Mouse (Mus musculus): ENCODE measurements around the gene Tff1. TPM values are rescaled to one million over a fixed set of nuclear protein-coding genes. Genes with fewer than 3 reads are reported as not detected.

Tff1 gene
- polyA plus RNA-seq, 1 experiment from 2014 or later, result not detected

DNA sequence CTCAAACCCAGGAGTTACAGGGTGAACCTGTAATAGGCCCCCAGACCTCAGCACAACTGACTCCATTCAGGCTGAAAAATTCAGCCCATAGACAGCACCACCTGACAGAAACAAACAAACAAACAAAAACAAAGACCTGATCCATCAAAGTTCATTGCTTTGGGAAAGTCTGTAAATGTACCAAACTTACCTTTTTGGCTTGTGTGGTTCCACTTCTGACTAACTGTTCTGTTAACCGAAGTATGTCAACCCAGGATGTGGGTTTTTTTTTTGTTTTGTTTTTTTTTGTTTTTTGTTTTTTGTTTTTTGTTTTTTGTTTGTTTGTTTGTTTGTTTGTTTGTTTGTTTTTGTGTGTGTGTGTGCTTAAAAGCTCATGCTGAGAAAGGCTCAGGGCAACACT, 28.3 kb downstream of the Tff1 start:
- 58% methylated on average over 1 of the region's 1 CpGs for WGBS (ENCODE audit: missing documents)
- no peaks in the 10 kb centered on the region for H3K36me3 ChIP-seq (ENCODE audit: inconsistent target)
- H3K79me2 ChIP-seq (ENCODE audit: inconsistent target), result no peaks in the 10 kb centered on the region
- no peak overlapping the region for H3K27ac ChIP-seq
- no peak overlapping the region for H3K4me3 ChIP-seq (ENCODE audit: inconsistent target)

DNA sequence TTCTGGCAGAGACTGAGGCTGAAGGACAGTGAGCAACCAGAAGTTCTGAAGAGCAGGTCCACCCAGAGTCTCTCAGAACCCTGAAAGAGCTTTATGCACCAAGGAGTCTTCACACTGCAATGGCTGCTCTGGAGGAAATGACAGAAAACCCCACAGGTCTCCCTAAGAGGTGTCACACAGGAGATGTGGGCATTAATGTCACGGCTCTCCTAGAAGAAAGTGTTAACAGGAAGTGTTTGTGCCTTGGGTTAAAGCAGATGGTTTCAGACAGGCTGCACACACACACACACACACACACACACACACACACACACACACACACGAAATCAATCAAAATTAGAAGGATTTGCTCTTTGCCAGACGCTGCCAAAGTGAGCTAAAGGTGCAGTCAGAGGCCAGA, 28.8 kb downstream of the Tff1 start:
- H3K79me2 ChIP-seq (ENCODE audit: inconsistent target), result no peaks in the 10 kb centered on the region
- 16% methylated on average over 2 of the region's 3 CpGs for WGBS (ENCODE audit: missing documents)
- no peak overlapping the region for H3K4me3 ChIP-seq (ENCODE audit: inconsistent target)

GRCm38 (mm10) chr17:31134913-31135312, 30.2 kb downstream of the Tff1 start:
- H3K79me2 ChIP-seq (ENCODE audit: inconsistent target), result no peaks in the 10 kb centered on the region
- H3K27ac ChIP-seq, result no peak overlapping the region
- H3K36me3 ChIP-seq (ENCODE audit: inconsistent target), result no peaks in the 10 kb centered on the region
- no peak overlapping the region for H3K4me3 ChIP-seq (ENCODE audit: inconsistent target)
- 82% methylated on average over 6 of the region's 6 CpGs for WGBS (ENCODE audit: missing documents)

More for the DNA sequence above, 28.8 kb downstream of the Tff1 start:
- Histone ChIP-seq H3K27ac (no peak overlapping the region), H3K36me3 (ENCODE audit: inconsistent target) (no peaks in the 10 kb centered on the region)

DNA sequence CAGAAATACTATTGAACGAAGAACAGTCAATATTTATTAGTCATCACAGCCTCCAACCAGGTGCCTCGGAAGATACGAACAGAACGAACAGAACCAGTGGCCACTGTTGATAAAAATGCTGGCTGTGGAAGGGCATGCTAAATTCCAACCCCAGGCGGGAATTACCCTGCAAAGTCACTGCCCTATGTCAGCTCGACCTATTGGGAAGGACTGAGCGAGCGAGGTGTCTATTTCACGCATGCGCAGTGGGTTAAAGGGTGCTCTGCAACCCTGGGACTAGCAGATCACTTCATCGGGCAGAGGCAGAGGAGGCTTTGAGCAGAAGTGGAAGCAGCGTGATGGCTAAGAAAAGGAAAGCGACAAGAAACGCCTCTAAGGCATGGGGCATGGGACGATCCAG, 31.3 kb downstream of the Tff1 start:
- WGBS (ENCODE audit: missing documents), result 69% methylated on average over 15 of the region's 15 CpGs
- Histone ChIP-seq H3K36me3 (ENCODE audit: inconsistent target) (no peaks in the 10 kb centered on the region), H3K27ac (no peak overlapping the region), H3K79me2 (ENCODE audit: inconsistent target) (no peaks in the 10 kb centered on the region), H3K4me3 (ENCODE audit: inconsistent target) (no peak overlapping the region)

- H3K36me3 ChIP-seq (ENCODE audit: inconsistent target), result no peaks in the 10 kb centered on the region
- H3K79me2 ChIP-seq (ENCODE audit: inconsistent target), result no peaks in the 10 kb centered on the region
- no peak overlapping the region for H3K27ac ChIP-seq
- WGBS (ENCODE audit: missing documents), result 83% methylated on average over 10 of the region's 10 CpGs
- no peak overlapping the region for H3K4me3 ChIP-seq (ENCODE audit: inconsistent target)
These were observed 33.7 kb downstream of the Tff1 start for GRCm38 (mm10) chr17:31131269-31131821.

DNA sequence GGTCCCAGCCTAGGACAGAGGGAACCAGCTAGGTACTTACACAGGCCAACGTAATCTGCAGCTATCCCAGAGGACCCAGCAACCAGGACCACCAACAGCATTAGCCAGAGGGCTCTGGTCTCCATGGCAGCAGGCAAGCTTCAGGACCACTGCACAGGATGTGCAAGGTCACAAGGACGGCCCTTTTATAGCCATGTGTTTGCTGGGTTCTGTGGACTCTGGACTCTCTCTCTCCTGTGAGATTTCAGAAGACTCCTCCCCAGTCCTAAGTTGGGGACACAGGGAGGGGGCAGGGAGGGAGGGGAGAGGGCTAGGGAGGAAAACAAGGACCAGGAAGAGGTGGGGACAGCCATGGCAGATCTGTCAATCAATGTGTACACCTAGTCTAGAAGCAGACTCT, 35.6 kb downstream of the Tff1 start, which contains the start of gene Tff3:
Tff3 (minus strand) TSS at position 195 of the 400 bp plus-strand sequence.
- no peak within 1 kb of the TSS for H3K27ac ChIP-seq
- H3K36me3 ChIP-seq (ENCODE audit: inconsistent target), result no peaks in the 10 kb centered on the region
- H3K79me2 ChIP-seq (ENCODE audit: inconsistent target), result no peaks in the 10 kb centered on the region
- WGBS (ENCODE audit: missing documents), result 66% methylated on average over 2 of the region's 2 CpGs
- no peak within 1 kb of the TSS for H3K4me3 ChIP-seq (ENCODE audit: inconsistent target)

DNA sequence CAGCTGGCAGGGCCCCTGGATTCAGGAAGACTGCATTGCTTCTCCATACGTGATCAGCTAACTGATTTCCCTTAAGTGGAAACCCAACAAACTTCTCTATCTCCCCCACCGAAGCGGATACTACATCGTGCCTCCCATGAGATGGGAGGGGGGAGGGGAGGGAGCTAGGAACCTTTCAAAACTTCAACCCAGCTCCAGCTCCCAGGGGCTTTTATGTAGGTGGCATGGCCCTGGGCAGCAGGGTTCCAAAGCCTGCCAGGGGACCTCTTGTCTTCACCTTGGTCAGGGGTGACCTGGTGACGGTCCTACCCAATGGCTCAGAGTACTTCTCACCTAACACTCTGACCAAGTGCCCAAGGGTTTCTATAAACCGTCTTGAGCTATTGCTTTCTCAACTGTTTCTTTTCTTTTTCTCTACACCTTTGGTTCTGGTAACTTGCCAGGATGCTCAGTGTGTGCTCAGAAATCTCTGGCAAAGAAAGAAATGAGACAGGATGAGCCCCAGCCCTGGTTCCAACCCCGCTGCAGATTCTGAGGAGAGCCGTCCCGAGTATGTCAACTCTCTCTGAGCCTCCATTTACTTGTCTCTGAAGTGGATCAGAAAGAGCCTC, 36.3 kb downstream of the Tff1 start:
- no peak overlapping the region for H3K4me3 ChIP-seq (ENCODE audit: inconsistent target)
- no peaks in the 10 kb centered on the region for H3K79me2 ChIP-seq (ENCODE audit: inconsistent target)
- 81% methylated on average over 9 of the region's 9 CpGs for WGBS (ENCODE audit: missing documents)
- H3K27ac ChIP-seq, result no peak overlapping the region
- no peaks in the 10 kb centered on the region for H3K36me3 ChIP-seq (ENCODE audit: inconsistent target)

GRCm38 (mm10) chr17:31125548-31126266, 39.4 kb downstream of the Tff1 start:
- whole genome bisulfite sequencing (ENCODE audit: missing documents), result 89% methylated on average over 9 of the region's 9 CpGs
- H3K36me3 ChIP-seq (ENCODE audit: inconsistent target), result no peaks in the 10 kb centered on the region
- H3K4me3 ChIP-seq (ENCODE audit: inconsistent target), result no peak overlapping the region
- H3K79me2 ChIP-seq (ENCODE audit: inconsistent target), result no peaks in the 10 kb centered on the region
- H3K27ac ChIP-seq, result no peak overlapping the region

DNA sequence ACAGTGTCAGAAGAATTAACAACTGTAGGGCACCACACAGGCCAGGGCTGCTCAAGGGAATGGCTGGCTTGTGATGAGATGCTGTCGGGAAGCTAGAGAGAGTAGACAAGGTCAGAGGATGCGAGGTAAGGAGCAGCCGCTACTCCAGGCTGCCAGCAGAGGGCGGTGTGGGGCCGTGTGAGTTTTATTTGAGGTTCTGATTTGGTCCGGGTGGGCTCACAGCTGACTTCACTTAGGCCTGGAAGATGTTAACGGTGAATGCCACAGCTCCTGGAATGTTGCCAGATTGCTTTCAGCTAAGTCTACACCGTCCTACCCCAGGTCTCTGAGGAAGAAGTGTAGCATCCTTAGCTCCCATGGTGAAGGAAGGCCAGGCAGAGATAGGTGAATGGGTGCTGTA, 43.1 kb downstream of the Tff1 start:
- H3K4me3 ChIP-seq (ENCODE audit: inconsistent target), result no peak overlapping the region
- WGBS (ENCODE audit: missing documents), result 15% methylated on average over 8 of the region's 8 CpGs
- H3K27ac ChIP-seq, result no peak overlapping the region
- H3K36me3 ChIP-seq (ENCODE audit: inconsistent target), result peaks cover 14% of the 10 kb centered on the region; the same call in 1 of the 2 replicates
- H3K79me2 ChIP-seq (ENCODE audit: inconsistent target), result no peaks in the 10 kb centered on the region

GRCm38 (mm10) chr17:31119429-31119828, 45.6 kb downstream of the Tff1 start:
- no peaks in the 10 kb centered on the region for H3K79me2 ChIP-seq (ENCODE audit: inconsistent target)
- no peak overlapping the region for H3K4me3 ChIP-seq (ENCODE audit: inconsistent target)
- H3K27ac ChIP-seq, result no peak overlapping the region
- WGBS (ENCODE audit: missing documents), result 14% methylated on average over 7 of the region's 7 CpGs
- peaks cover 40% of the 10 kb centered on the region for H3K36me3 ChIP-seq (ENCODE audit: inconsistent target)

DNA sequence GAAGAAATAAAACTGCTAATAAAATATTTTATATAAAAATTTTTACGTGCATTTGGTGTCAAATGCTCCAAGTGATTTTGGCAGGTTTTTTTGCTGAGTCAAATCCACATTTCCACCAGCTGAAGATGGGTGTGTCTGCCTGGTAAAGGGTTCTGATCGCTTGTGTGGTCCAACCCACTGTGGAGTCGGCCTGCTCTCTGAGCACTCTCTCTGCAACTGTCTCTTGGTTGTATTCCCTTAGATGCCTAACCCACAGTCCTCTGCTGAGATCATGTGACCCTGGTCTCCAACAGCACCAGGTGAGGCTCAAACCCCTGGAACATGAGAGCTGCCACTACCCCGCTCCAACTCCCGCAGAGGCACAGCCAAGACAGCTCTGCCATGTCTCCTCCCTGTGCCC, 47.1 kb downstream of the Tff1 start:
- Histone ChIP-seq H3K27ac (no peak overlapping the region), H3K36me3 (ENCODE audit: inconsistent target) (peaks cover 55% of the 10 kb centered on the region), H3K4me3 (ENCODE audit: inconsistent target) (no peak overlapping the region), H3K79me2 (ENCODE audit: inconsistent target) (no peaks in the 10 kb centered on the region)
- 93% methylated on average over 5 of the region's 5 CpGs for WGBS (ENCODE audit: missing documents)

- 87% methylated on average over 6 of the region's 6 CpGs for WGBS (ENCODE audit: missing documents)
- peaks cover 74% of the 10 kb centered on the region for H3K36me3 ChIP-seq (ENCODE audit: inconsistent target)
These were observed 49.0 kb downstream of the Tff1 start for GRCm38 (mm10) chr17:31116063-31116462.

DNA sequence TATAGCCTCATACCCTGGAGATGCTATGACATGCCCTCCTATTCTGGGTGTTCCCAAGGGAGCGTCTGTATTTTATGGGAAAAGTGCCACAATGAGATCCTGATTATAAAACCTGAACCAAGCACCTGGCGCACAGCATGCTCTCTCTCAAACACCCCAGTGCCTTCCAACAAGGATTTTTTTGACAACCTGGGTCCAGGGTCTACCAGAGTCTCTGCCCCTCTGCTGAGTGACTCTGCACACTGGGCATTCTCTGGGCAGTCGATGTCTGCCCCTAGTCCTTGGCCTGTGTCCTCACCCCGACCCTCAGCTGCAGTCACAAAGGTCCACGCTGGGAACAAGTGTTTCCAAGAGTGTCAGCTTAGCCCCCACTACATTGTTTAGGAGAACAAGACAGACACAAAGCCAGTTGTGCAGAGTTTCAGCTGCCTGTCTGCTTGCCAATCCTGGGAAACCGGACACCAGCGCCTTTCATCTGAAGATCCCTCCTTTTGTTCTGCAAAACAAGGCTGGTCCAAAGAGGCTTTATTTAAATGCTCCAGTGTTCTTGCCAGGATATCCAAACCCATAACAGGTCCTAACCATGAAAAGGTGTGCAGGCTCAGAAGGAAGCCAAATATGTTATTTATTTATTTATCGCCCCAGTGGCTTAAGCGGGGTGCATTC, 51.8 kb downstream of the Tff1 start:
- Histone ChIP-seq H3K27ac (no peak overlapping the region), H3K4me3 (ENCODE audit: inconsistent target) (no peak overlapping the region), H3K36me3 (ENCODE audit: inconsistent target) (peaks cover 99% of the 10 kb centered on the region), H3K79me2 (ENCODE audit: inconsistent target) (no peaks in the 10 kb centered on the region)
- WGBS (ENCODE audit: missing documents), result 92% methylated on average over 9 of the region's 9 CpGs

More at GRCm38 (mm10) chr17:31116063-31116462, 49.0 kb downstream of the Tff1 start:
- Histone ChIP-seq H3K79me2 (ENCODE audit: inconsistent target) (no peaks in the 10 kb centered on the region), H3K4me3 (ENCODE audit: inconsistent target) (no peak overlapping the region), H3K27ac (no peak overlapping the region)
